Mouse (Mus musculus) myocyte (in vitro differentiated cells): ENCODE data around the gene Neu2.

Source experiments
- CEBPB ChIP-seq: IDR thresholded peaks from 2 replicates; pipeline ENCODE4 v1.6.1; 2011; ENCODE audit warnings: mild to moderate bottlenecking, moderate library complexity; ENCODE audit not compliant: poor library complexity, insufficient read depth, severe bottlenecking
- E2F4 ChIP-seq: IDR thresholded peaks from one replicate; pipeline ENCODE4 v1.6.1; 2011; ENCODE audit warnings: mild to moderate bottlenecking, control low read depth, moderate library complexity; ENCODE audit not compliant: insufficient read depth
- MAX ChIP-seq: IDR thresholded peaks from one replicate; pipeline ENCODE4 v1.6.1; 2011; ENCODE audit warnings: low read depth, mild to moderate bottlenecking, control low read depth
- MYOD1 ChIP-seq, 3 experiments: IDR thresholded peaks; one replicate each; pipeline ENCODE4 v1.6.1; 2011; ENCODE audit warnings: control low read depth in 2 of 3, low read depth in 2 of 3, mild to moderate bottlenecking in 2 of 3, moderate library complexity in 1 of 3; ENCODE audit not compliant: insufficient read length in 2 of 3, control insufficient read depth in 1 of 3
- MYOG ChIP-seq, 3 experiments: IDR thresholded peaks; one replicate each; pipeline ENCODE4 v1.6.1; 2011; ENCODE audit warnings: control low read depth in 2 of 3, low read depth in 2 of 3, mild to moderate bottlenecking in 2 of 3; ENCODE audit not compliant: insufficient read length in 2 of 3, control insufficient read depth in 1 of 3, insufficient read depth in 1 of 3
- POLR2A ChIP-seq: IDR thresholded peaks from one replicate; pipeline ENCODE4 v1.6.1; 2011; ENCODE audit warnings: low read depth, mild to moderate bottlenecking, control low read depth, moderate library complexity; ENCODE audit not compliant: insufficient read length
- POLR2AphosphoS2 ChIP-seq: IDR thresholded peaks from one replicate; pipeline ENCODE4 v1.6.1; 2011; ENCODE audit warnings: low read depth, control low read depth; ENCODE audit not compliant: insufficient read length
- REST ChIP-seq: IDR thresholded peaks from one replicate; pipeline ENCODE4 v1.6.1; 2011; ENCODE audit warnings: mild to moderate bottlenecking, control low read depth, moderate library complexity; ENCODE audit not compliant: insufficient read depth, insufficient read length
- TCF12 ChIP-seq: IDR thresholded peaks from one replicate; pipeline ENCODE4 v1.6.1; 2011; ENCODE audit warnings: mild to moderate bottlenecking, control low read depth; ENCODE audit not compliant: poor library complexity, insufficient read depth, severe bottlenecking
- TCF3 ChIP-seq: IDR thresholded peaks from one replicate; pipeline ENCODE4 v1.6.1; 2011; ENCODE audit warnings: low read depth, control low read depth; ENCODE audit not compliant: insufficient read length
- USF1 ChIP-seq: IDR thresholded peaks from one replicate; pipeline ENCODE4 v1.6.1; 2011; ENCODE audit warnings: low read depth, mild to moderate bottlenecking, control low read depth, moderate library complexity

GRCm38 (mm10) chr1:87621146-87621857 lies 111.6 kb downstream of the Neu2 start:
- TF ChIP-seq POLR2AphosphoS2 = no peak
- TF ChIP-seq MAX = no peak
- no peak for TF ChIP-seq POLR2A
- TF ChIP-seq E2F4 = no peak
- TF ChIP-seq USF1 = no peak
- no peak for TF ChIP-seq TCF12
- TF ChIP-seq CEBPB = no peak
- no peak for TF ChIP-seq MYOG (IDR thresholded peaks at IDR 0.05; ENCODE audit: control insufficient read depth in 1 of 3, insufficient read depth in 1 of 3, insufficient read length in 2 of 3, low read depth in 2 of 3)
- TF ChIP-seq MYOD1 (IDR thresholded peaks at IDR 0.05; ENCODE audit: control insufficient read depth in 1 of 3, insufficient read length in 2 of 3, low read depth in 2 of 3) = no peak
- no peak for TF ChIP-seq REST
- no peak for TF ChIP-seq TCF3
